Mouse (Mus musculus) heart, postnatal 0 days (tissue): ENCODE data around the gene Ager. TPM values are rescaled to one million over a fixed set of nuclear protein-coding genes. Genes with fewer than 3 reads are reported as not detected.

Experiments used
- ATAC-seq: fragments of 200-750 bp; cut with Nextera tagmentation; 2 replicates; pipeline ENCODE4 v1.8.0; 2017; ENCODE audit warnings: low read depth, moderate number of reproducible peaks, moderate library complexity; ENCODE audit not compliant: insufficient read depth
- DNase-seq: peaks from one replicate; pipeline ENCODE4 v3.0.0-alpha.2; 2016; ENCODE audit warnings: low spot score
- H3K27ac ChIP-seq: fragments of 300-500 bp; sonication (generic); 2 replicates; pipeline ENCODE4 v1.5.1; 2014; ENCODE audit warnings: low read depth, mild to moderate bottlenecking
- H3K27me3 ChIP-seq: fragments of 300-500 bp; sonication (generic); 2 replicates; pipeline ENCODE4 v1.6.1; 2014; ENCODE audit warnings: low read length, mixed read lengths; ENCODE audit not compliant: control insufficient read depth, insufficient read depth
- H3K36me3 ChIP-seq: fragments of 300-500 bp; sonication (generic); replicated peaks from 2 replicates; pipeline ENCODE4 v1.6.1; 2014; ENCODE audit warnings: low read length, mixed read lengths; ENCODE audit not compliant: control insufficient read depth, insufficient read depth
- H3K4me1 ChIP-seq: fragments of 300-500 bp; sonication (generic); 2 replicates; pipeline ENCODE4 v1.6.1; 2014; ENCODE audit warnings: antibody characterized with exemption; ENCODE audit not compliant: control insufficient read depth, insufficient read depth
- H3K4me2 ChIP-seq: fragments of 300-500 bp; sonication (generic); 2 replicates; pipeline ENCODE4 v1.6.1; 2014; ENCODE audit warnings: low read depth, mild to moderate bottlenecking, low read length, moderate library complexity
- H3K4me3 ChIP-seq: fragments of 300-500 bp; sonication (generic); 2 replicates; pipeline ENCODE4 v1.5.1; 2014; ENCODE audit warnings: low read depth, low read length
- H3K9ac ChIP-seq: fragments of 300-500 bp; sonication (generic); replicated peaks from 2 replicates; pipeline ENCODE4 v1.6.1; 2014; ENCODE audit warnings: low read depth, low read length, mixed read lengths
- H3K9me3 ChIP-seq: fragments of 300-500 bp; sonication (generic); replicated peaks from 2 replicates; pipeline ENCODE4 v1.6.1; 2016; ENCODE audit warnings: low read length; ENCODE audit not compliant: control insufficient read depth
- CTCF ChIP-seq: IDR thresholded peaks from 2 replicates; pipeline ENCODE4 v1.5.1; 2016; ENCODE audit warnings: antibody characterized with exemption, control low read depth, low read depth
- EP300 ChIP-seq: IDR thresholded peaks from 2 replicates; pipeline ENCODE4 v1.6.1; 2016; ENCODE audit warnings: antibody characterized with exemption, low read depth
- WGBS: fragments of 180-500 bp; shearing (Covaris S2); extraction: QIAGEN DNeasy Blood & Tissue Kit; methylation state at CpG from one replicate; pipeline ENCODE4 v1.1.7; 2014; 5-methylcytosine and 5-hydroxymethylcytosine counted together
- polyA plus RNA-seq: library from polyadenylated mRNA; unstranded; fragments of >200 nt; fragmentation: Nextera tagmentation; extraction: Ambion mirVana; gene quantifications from 2 replicates; pipeline ENCODE4 v1.2.1, GENCODE M21; 2015
- total RNA-seq: library from RNA; depleted of rRNA; stranded (reverse); fragments of >200 nt; gene quantifications from 2 replicates; pipeline ENCODE4 v1.2.3, GENCODE M21; 2014; ENCODE audit warnings: low replicate concordance

The Ager gene
- total and polyA plus RNA-seq, 2 experiments from 2014 or later: 1.9 to 5.8 TPM

DNA sequence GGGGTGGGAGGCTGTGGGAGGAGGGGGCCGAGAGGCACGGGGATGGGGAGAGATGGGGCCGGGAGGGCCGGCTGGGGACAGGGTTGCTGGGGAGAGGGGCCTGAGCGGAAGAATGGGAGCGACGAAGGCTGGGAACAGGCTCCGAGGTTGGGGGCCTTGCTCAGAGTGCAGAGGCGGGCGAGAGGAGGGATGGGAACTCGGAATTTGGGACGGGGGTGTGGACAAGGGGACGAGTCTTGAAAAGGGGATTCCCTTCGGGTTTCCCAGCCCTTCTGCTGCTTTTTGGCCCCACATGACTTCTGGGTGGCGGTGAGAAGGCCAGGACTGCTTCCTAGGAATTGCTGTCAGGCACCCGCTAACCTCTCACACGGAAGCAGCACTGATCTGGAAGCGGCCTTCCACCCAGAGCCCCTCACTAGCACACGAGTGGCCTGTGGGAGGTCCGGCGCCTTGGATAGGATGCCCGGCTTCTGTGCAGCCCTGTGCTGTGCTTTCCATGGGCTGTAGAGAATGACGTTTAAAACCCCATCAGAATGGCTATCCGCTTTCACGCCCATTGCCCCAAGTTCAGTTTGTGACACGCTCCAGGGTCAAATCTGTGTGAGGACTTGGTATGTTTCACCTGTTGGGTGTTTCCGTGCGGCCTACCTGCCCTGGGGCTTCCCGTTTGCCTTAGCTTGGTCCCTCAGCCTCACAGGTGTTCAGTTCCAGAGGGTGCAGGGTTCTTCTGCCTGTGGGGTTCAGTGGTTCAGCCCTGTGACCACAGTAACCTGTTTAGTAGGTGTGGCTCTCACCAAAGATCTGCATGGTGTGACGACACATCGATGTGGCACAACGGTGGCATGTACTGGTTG lies 8.8 kb downstream of the Ager start:
- H3K27me3 ChIP-seq: no peaks in the 10 kb centered on the region
- DNase-seq (no peak), ATAC-seq (no peak)
- peaks cover 22% of the 10 kb centered on the region for H3K4me1 ChIP-seq
- peaks cover 18% of the 10 kb centered on the region for H3K36me3 ChIP-seq
- WGBS: 15% methylated on average over 31 of the region's 32 CpGs
- H3K4me2 ChIP-seq: peak overlapping the region; percentile 98
- peak overlapping the region; percentile 84 for H3K9ac ChIP-seq
- peak overlapping the region; percentile 95 for H3K27ac ChIP-seq
- H3K4me3 ChIP-seq: peak overlapping the region; percentile 70
- no peaks in the 10 kb centered on the region for H3K9me3 ChIP-seq
- no peak for TF ChIP-seq EP300
- no peak for TF ChIP-seq CTCF

DNA sequence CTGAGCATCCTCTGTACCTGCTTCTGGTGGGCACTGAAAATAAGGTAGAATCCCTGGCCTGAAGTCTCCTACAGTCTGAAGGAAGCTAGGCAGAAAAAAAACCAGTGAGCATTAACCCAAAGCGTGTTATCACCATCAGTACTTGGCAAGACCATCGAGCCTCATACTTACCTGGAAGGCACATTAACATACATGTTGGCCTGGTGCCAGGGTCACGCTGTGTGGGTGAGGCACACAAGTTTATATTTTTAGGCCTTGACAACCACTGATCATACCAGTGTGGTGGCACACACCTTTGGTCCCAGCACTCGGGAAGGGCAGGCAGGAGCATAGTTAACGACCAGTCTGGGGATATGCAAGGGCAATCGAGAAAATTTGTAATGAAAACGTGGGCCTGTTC lies 10.3 kb downstream of the Ager start:
- TF ChIP-seq CTCF: no peak
- TF ChIP-seq EP300: no peak
- no peak overlapping the region for H3K4me3 ChIP-seq
- no peak overlapping the region for H3K4me2 ChIP-seq
- DNase-seq: no peak
- no peak for ATAC-seq
- H3K36me3 ChIP-seq: peaks cover 28% of the 10 kb centered on the region
- no peak overlapping the region for H3K9ac ChIP-seq
- 67% methylated on average over 7 of the region's 7 CpGs for WGBS
- H3K27ac ChIP-seq: no peak overlapping the region
- peaks cover 17% of the 10 kb centered on the region for H3K4me1 ChIP-seq
- H3K9me3 ChIP-seq: no peaks in the 10 kb centered on the region
- H3K27me3 ChIP-seq: no peaks in the 10 kb centered on the region

DNA sequence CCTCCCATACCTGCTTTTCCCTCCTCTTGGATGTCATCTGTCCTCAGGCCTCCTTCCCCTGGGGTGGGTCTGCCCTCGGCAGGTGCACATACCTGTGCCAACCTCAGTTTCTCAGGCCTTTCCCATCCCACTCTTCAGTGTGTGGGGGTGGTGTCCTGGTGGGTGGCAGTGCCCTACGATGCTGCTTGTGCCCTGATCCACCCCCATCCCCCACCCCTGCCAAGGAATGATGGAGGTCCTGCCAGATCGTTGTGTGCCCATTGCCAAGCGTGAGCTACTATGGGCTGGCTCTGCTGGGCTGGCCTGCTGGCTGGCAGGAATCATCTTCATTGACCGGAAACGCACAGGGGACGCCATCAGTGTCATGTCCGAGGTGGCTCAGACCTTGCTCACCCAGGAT lies 13.4 kb downstream of the Ager start:
- ATAC-seq: no peak
- TF ChIP-seq CTCF: no peak
- TF ChIP-seq EP300: no peak
- no peak overlapping the region for H3K4me3 ChIP-seq
- H3K9me3 ChIP-seq: no peaks in the 10 kb centered on the region
- 89% methylated on average over 8 of the region's 8 CpGs for WGBS
- H3K27ac ChIP-seq: no peak overlapping the region
- peaks cover 10% of the 10 kb centered on the region for H3K4me1 ChIP-seq
- H3K27me3 ChIP-seq: no peaks in the 10 kb centered on the region
- DNase-seq: no peak
- H3K4me2 ChIP-seq: no peak overlapping the region
- H3K9ac ChIP-seq: no peak overlapping the region
- peaks cover 51% of the 10 kb centered on the region for H3K36me3 ChIP-seq

DNA sequence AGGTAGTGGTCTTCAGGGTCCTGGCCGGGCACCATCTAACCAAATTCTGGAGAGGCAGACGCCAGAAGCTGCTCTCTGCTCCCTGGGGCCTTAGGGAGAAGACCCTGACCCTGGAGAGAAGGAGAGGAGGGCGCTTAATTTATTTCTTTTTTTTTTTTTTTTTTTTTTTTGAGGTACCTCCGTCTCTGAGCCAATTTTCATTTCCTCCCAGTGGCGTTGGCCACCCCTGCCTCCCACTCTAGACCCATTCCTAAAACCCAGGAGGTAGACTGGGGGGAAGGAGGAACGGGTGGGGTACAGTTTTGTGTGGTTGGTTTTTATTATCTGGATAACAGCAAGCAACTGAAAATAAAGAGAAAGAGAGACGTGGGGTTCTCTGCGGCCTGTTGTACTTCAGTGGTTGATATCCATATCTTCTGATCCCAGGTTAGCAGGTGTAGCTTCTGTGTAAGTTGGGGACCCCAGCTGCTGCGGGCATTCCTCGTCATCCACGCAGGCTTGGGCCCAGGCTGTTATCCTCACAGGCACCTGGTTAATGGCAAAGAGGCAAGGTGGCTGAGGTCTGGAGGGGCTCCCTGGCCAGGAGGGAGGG lies 15.5 kb downstream of the Ager start:
- no peak overlapping the region for H3K4me2 ChIP-seq
- ATAC-seq (no peak), DNase-seq (no peak)
- H3K9me3 ChIP-seq: no peaks in the 10 kb centered on the region
- H3K27me3 ChIP-seq: no peaks in the 10 kb centered on the region
- H3K4me1 ChIP-seq: no peaks in the 10 kb centered on the region; the same call in 1 of the 2 replicates
- H3K27ac ChIP-seq: no peak overlapping the region
- no peak for TF ChIP-seq CTCF
- no peak for TF ChIP-seq EP300
- H3K9ac ChIP-seq: no peak overlapping the region
- H3K4me3 ChIP-seq: no peak overlapping the region
- H3K36me3 ChIP-seq: peaks cover 55% of the 10 kb centered on the region
- WGBS: 82% methylated on average over 11 of the region's 11 CpGs

DNA sequence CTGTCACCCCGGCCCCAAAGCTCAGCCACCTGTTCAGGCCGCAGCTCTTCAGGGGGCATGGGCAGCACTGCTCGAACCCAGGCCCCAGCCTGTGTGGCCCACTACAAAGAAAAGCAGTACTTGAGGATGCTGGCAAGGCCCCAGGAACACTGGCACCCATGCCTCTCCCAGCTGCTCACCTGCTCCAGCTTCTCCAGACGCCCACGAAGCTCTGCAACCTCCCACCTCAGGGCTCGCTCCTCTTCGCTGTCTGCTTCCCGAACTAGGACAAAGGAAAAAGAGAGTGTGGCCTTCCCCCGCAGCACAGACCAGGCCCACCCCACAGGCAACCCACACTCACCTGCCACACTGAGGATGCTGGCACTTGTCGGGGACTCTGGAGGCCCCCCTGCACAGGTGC lies 16.2 kb downstream of the Ager start:
- no peaks in the 10 kb centered on the region for H3K27me3 ChIP-seq
- no peak overlapping the region for H3K4me2 ChIP-seq
- H3K36me3 ChIP-seq: peaks cover 55% of the 10 kb centered on the region
- DNase-seq (no peak), ATAC-seq (no peak)
- H3K9me3 ChIP-seq: no peaks in the 10 kb centered on the region
- no peak overlapping the region for H3K9ac ChIP-seq
- TF ChIP-seq CTCF: no peak
- no peak for TF ChIP-seq EP300
- H3K27ac ChIP-seq: no peak overlapping the region
- no peak overlapping the region for H3K4me3 ChIP-seq
- H3K4me1 ChIP-seq: no peaks in the 10 kb centered on the region; the same call in 1 of the 2 replicates
- 81% methylated on average over 10 of the region's 10 CpGs for WGBS
